Mouse (Mus musculus) forebrain, embryonic 12.5 days (tissue): ENCODE data around the gene Orm3. TPM values are rescaled to one million over a fixed set of nuclear protein-coding genes. Genes with fewer than 3 reads are reported as not detected.
"Not testable (repeated sequence)": the region's sequence is repeated elsewhere in the genome, so short reads cannot be mapped to it uniquely, and the experiment has no call there.

Experiments used
- ATAC-seq: fragments of 200-750 bp; cut with Nextera tagmentation; 2 replicates; pipeline ENCODE4 v1.8.0; 2017; ENCODE audit warnings: moderate TSS enrichment; ENCODE audit not compliant: low FRiP score
- H3K27ac ChIP-seq: fragments of 300-500 bp; sonication (generic); 2 replicates; pipeline ENCODE4 v1.5.1; 2016; ENCODE audit warnings: mild to moderate bottlenecking
- H3K27me3 ChIP-seq: fragments of 300-500 bp; sonication (generic); 2 replicates; pipeline ENCODE4 v1.6.1; 2016; ENCODE audit warnings: mild to moderate bottlenecking
- H3K36me3 ChIP-seq: fragments of 300-500 bp; sonication (generic); replicated peaks from 2 replicates; pipeline ENCODE4 v1.6.1; 2016; ENCODE audit warnings: mild to moderate bottlenecking
- H3K4me1 ChIP-seq: fragments of 300-500 bp; sonication (generic); 2 replicates; pipeline ENCODE4 v1.6.1; 2016
- H3K4me2 ChIP-seq: fragments of 300-500 bp; sonication (generic); 2 replicates; pipeline ENCODE4 v1.6.1; 2016; ENCODE audit warnings: mild to moderate bottlenecking, moderate library complexity
- H3K4me3 ChIP-seq: fragments of 300-500 bp; sonication (generic); replicated peaks from 2 replicates; pipeline ENCODE4 v1.5.1; 2016; ENCODE audit warnings: mild to moderate bottlenecking
- H3K9ac ChIP-seq: fragments of 300-500 bp; sonication (generic); 2 replicates; pipeline ENCODE4 v1.6.1; 2016; ENCODE audit warnings: mild to moderate bottlenecking
- H3K9me3 ChIP-seq: fragments of 300-500 bp; sonication (generic); 2 replicates; pipeline ENCODE4 v1.6.1; 2016
- WGBS: fragments of 180-500 bp; shearing (Covaris S2); methylation state at CpG from one replicate; pipeline ENCODE4 v1.1.7; 2016; 5-methylcytosine and 5-hydroxymethylcytosine counted together
- polyA plus RNA-seq: library from polyadenylated mRNA; unstranded; fragments of >200 nt; fragmentation: Nextera tagmentation; extraction: Ambion mirVana; gene quantifications from 2 replicates; pipeline ENCODE4 v1.2.1, GENCODE M21; 2016

Orm3 gene
- polyA plus RNA-seq, result not detected in 2 replicates

- Histone ChIP-seq H3K9ac (no peak within 1 kb of the TSS), H3K9me3 (no peaks in the 10 kb centered on the region), H3K4me2 (no peak within 1 kb of the TSS), H3K27ac (no peak within 1 kb of the TSS), H3K27me3 (no peaks in the 10 kb centered on the region), H3K4me3 (no peak within 1 kb of the TSS), H3K36me3 (no peaks in the 10 kb centered on the region), H3K4me1 (no peaks in the 10 kb centered on the region)
- WGBS, result 80% methylated on average over 4 of the region's 4 CpGs
- no peak for ATAC-seq
These were observed at the start of gene Orm3 for GRCm38 (mm10) chr4:63355877-63356665. Gene Orm3 (plus strand): TSS chr4:63356162.

DNA sequence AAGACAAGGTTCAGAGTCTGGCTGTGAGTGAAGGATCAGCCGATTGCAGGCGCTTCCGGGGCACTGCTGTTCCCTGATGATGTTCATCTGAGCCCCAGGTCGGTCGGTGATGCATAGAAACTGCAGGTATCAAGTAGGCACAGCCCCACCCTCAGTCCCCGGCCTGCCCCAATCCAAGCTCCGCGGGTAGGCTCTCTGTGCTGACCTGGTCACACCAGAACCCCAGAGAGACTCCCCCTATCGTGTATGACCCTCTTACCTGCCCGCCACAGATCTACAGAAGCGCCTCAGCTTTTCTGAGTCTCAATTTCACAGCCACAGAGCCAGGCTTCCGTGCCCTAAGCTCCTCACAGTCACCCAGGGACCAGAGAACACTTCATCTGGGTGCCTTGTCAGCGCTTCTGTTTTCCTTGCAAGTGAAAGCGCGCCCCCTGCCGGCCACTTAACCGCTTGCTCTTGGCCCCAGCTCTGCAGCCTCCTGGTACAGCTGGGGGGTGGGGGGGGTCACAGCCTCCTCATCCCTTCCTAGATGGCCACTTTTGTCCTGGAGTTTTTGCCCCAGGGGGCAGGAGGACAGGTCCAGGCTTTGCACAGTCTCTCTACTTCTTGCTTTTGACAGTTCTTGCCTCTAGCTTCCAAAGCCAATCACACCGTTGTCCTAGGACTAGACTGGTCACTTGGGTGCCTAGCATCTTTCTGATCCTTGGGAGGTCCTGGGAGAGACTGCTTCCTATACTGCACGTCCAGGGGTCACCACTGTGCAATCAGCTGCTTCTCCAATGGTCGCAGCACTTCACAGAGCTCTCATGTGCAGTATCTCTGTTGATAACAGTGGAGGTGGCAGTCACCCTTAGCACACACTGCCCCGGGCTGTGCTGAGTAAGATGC is 48.5 kb upstream of the Orm3 start:
- WGBS, result 33% methylated on average over 21 of the region's 21 CpGs

DNA sequence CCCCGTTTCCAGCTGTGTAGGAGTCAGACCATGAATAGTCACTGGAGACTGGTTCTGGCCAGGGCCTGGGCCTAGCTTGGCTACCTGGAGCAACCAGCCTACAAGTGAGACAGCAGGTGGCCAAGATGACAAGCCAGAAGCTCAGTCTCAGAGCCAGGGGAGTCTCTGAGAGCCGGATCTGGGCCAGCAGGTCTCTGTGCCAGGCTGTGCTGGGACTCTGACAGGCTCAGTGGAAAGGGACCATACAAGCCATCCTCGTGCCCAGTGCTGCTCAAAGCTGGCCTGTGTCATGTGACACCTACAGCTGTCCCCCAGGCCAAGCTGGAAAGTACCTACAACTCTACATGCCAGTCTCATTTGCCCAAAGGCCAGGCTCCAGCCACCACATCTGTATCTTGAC is 47.6 kb upstream of the Orm3 start:
- Histone ChIP-seq H3K9me3 (no peaks in the 10 kb centered on the region), H3K36me3 (no peaks in the 10 kb centered on the region), H3K4me2 (no peak overlapping the region), H3K4me3 (no peak overlapping the region), H3K27ac (no peak overlapping the region), H3K9ac (no peak overlapping the region), H3K27me3 (no peaks in the 10 kb centered on the region), H3K4me1 (no peaks in the 10 kb centered on the region)
- 77% methylated on average over 3 of the region's 3 CpGs for WGBS
- ATAC-seq, result no peak

More for the DNA sequence above, 48.5 kb upstream of the Orm3 start:
- H3K27me3 ChIP-seq, result no peaks in the 10 kb centered on the region
- no peak overlapping the region for H3K4me2 ChIP-seq
- H3K4me3 ChIP-seq, result no peak overlapping the region
- peak; percentile 61; the same call in 1 of the 2 replicates for ATAC-seq
- no peak overlapping the region for H3K9ac ChIP-seq
- H3K27ac ChIP-seq, result no peak overlapping the region
- H3K4me1 ChIP-seq, result no peaks in the 10 kb centered on the region
- no peaks in the 10 kb centered on the region for H3K36me3 ChIP-seq
- no peaks in the 10 kb centered on the region for H3K9me3 ChIP-seq

DNA sequence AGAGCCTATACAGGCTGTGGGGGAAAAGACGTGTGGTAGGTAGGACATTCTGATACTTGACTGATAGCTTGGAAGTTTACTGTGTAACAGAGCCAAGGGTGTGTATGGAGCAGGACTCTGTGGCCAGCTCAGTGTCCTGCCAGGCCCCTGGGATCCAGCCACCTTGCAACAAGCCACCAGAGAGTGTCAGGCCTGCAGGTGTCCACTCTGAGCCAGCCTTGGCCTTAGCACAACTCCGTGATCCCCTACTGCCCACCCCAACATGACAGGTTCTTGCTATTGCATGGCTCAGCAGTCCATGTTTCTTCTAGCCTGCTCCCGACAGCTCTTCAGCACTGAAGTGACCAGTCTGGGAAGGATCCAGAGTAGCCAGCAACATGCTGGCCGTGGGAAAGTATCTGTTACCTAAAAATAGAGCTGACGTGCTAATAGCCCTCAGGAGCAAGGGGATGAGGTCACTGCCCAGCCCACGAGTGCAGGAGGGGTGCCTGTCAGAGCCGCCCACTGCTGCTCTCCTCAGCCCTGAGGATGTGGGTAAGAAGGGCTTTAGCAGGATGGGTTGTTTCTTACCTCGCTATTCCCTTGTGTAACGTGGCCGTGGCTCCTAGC is 45.6 kb upstream of the Orm3 start:
- 69% methylated on average over 10 of the region's 10 CpGs for WGBS
- ATAC-seq, result no peak
- no peak overlapping the region for H3K9ac ChIP-seq

GRCm38 (mm10) chr4:63311426-63311825 is 44.5 kb upstream of the Orm3 start:
- H3K27me3 ChIP-seq, result no peaks in the 10 kb centered on the region
- ATAC-seq, result no peak
- H3K27ac ChIP-seq, result no peak overlapping the region
- H3K4me1 ChIP-seq, result no peaks in the 10 kb centered on the region
- 95% methylated on average over 7 of the region's 7 CpGs for WGBS
- no peak overlapping the region for H3K9ac ChIP-seq
- H3K9me3 ChIP-seq, result no peaks in the 10 kb centered on the region
- H3K36me3 ChIP-seq, result no peaks in the 10 kb centered on the region
- no peak overlapping the region for H3K4me2 ChIP-seq
- H3K4me3 ChIP-seq, result no peak overlapping the region

More for the DNA sequence above, 45.6 kb upstream of the Orm3 start:
- Histone ChIP-seq H3K27me3 (no peaks in the 10 kb centered on the region), H3K36me3 (no peaks in the 10 kb centered on the region), H3K4me3 (no peak overlapping the region), H3K9me3 (no peaks in the 10 kb centered on the region), H3K4me1 (no peaks in the 10 kb centered on the region), H3K4me2 (no peak overlapping the region), H3K27ac (no peak overlapping the region)

DNA sequence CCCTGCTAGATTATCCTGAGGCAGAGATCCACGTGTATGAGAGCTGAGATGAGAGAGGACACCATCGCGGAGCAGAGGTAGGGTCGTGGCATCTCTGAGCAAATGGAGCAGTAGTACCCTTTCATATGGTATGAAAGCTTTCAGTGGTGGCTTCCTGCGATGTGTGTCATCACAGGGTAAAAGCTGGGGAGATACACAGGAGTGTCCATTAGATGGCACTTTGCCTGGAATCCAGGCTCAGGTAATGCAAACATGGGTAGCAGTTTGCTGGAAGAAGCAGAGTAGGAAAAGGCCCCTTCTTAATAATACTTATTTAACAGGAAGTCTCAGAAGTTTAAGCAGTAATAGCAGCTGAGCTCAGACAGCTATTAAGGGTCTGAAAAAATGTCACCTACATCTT is 41.9 kb upstream of the Orm3 start:
- Histone ChIP-seq H3K4me1 (no peaks in the 10 kb centered on the region), H3K4me3 (no peak overlapping the region), H3K9me3 (no peaks in the 10 kb centered on the region), H3K9ac (no peak overlapping the region), H3K4me2 (no peak overlapping the region), H3K27ac (no peak overlapping the region), H3K36me3 (no peaks in the 10 kb centered on the region), H3K27me3 (no peaks in the 10 kb centered on the region)
- WGBS, result 74% methylated on average over 5 of the region's 5 CpGs
- ATAC-seq, result no peak

GRCm38 (mm10) chr4:63316076-63316746 is 39.8 kb upstream of the Orm3 start:
- H3K4me1 ChIP-seq, result no peaks in the 10 kb centered on the region
- H3K9ac ChIP-seq, result no peak overlapping the region
- 78% methylated on average over 9 of the region's 9 CpGs for WGBS
- no peaks in the 10 kb centered on the region for H3K27me3 ChIP-seq
- no peak overlapping the region for H3K27ac ChIP-seq
- no peak for ATAC-seq
- no peaks in the 10 kb centered on the region for H3K36me3 ChIP-seq
- no peaks in the 10 kb centered on the region for H3K9me3 ChIP-seq
- no peak overlapping the region for H3K4me2 ChIP-seq
- no peak overlapping the region for H3K4me3 ChIP-seq

GRCm38 (mm10) chr4:63319566-63319965 is 36.4 kb upstream of the Orm3 start:
- not testable (repeated sequence) for H3K27me3 ChIP-seq, ATAC-seq, H3K9ac ChIP-seq, H3K4me1 ChIP-seq, H3K4me2 ChIP-seq, H3K4me3 ChIP-seq, H3K27ac ChIP-seq, H3K9me3 ChIP-seq
- 31% methylated on average over 3 of the region's 3 CpGs for WGBS
- H3K36me3 ChIP-seq, result peaks cover 12% of the 10 kb centered on the region; the same call in 1 of the 2 replicates

GRCm38 (mm10) chr4:63323275-63323815 is 32.6 kb upstream of the Orm3 start:
- H3K27ac ChIP-seq, result no peak overlapping the region
- H3K4me1 ChIP-seq, result no peaks in the 10 kb centered on the region
- H3K9ac ChIP-seq, result no peak overlapping the region
- 81% methylated on average over 8 of the region's 8 CpGs for WGBS
- ATAC-seq, result no peak
- peaks cover 4% of the 10 kb centered on the region for H3K9me3 ChIP-seq
- H3K36me3 ChIP-seq, result peaks cover 12% of the 10 kb centered on the region; the same call in 1 of the 2 replicates
- H3K27me3 ChIP-seq, result no peaks in the 10 kb centered on the region
- no peak overlapping the region for H3K4me2 ChIP-seq
- H3K4me3 ChIP-seq, result no peak overlapping the region

- H3K4me2 ChIP-seq, result no peak overlapping the region
- no peaks in the 10 kb centered on the region; the same call in 1 of the 2 replicates for H3K36me3 ChIP-seq
- no peak overlapping the region for H3K4me3 ChIP-seq
- no peaks in the 10 kb centered on the region for H3K4me1 ChIP-seq
- H3K27me3 ChIP-seq, result no peaks in the 10 kb centered on the region
- WGBS, result 95% methylated on average over 4 of the region's 4 CpGs
- H3K9ac ChIP-seq, result no peak overlapping the region
- no peak overlapping the region for H3K27ac ChIP-seq
- no peak for ATAC-seq
- no peaks in the 10 kb centered on the region for H3K9me3 ChIP-seq
These were observed 22.6 kb upstream of the Orm3 start for GRCm38 (mm10) chr4:63333403-63333802.

- WGBS, result 76% methylated on average over 3 of the region's 3 CpGs
- no peak overlapping the region for H3K4me2 ChIP-seq
- ATAC-seq, result no peak
- H3K27ac ChIP-seq, result no peak overlapping the region
- no peaks in the 10 kb centered on the region for H3K36me3 ChIP-seq
- H3K27me3 ChIP-seq, result no peaks in the 10 kb centered on the region
- H3K4me1 ChIP-seq, result no peaks in the 10 kb centered on the region
- no peak overlapping the region for H3K4me3 ChIP-seq
- H3K9me3 ChIP-seq, result no peaks in the 10 kb centered on the region
- H3K9ac ChIP-seq, result no peak overlapping the region
These were observed 17.4 kb upstream of the Orm3 start for GRCm38 (mm10) chr4:63338414-63339076.
